Mouse (Mus musculus) hindbrain, embryonic 14.5 days (tissue): Measurements from ENCODE around the gene U2surp. TPM values are rescaled to one million over a fixed set of nuclear protein-coding genes. Genes with fewer than 3 reads are reported as not detected.

Experiments used
- polyA plus RNA-seq: library from polyadenylated mRNA; unstranded; fragments of >200 nt; fragmentation: Nextera tagmentation; extraction: Ambion mirVana; gene quantifications from 2 replicates; pipeline ENCODE4 v1.2.1, GENCODE M21; 2014

The U2surp gene
- polyA plus RNA-seq, 1 experiment from 2014 or later: 119 TPM

Other genes with a start within 250 kb of the U2surp start
- gene Chst2, start 105.3 kb downstream of the U2surp start, polyA plus RNA-seq: 16.3 and 19.9 TPM in 2 replicates
- 8.6 and 8.7 TPM in 2 replicates for gene Paqr9, start 47.7 kb upstream of the U2surp start, polyA plus RNA-seq
- gene Pcolce2, start 125.6 kb upstream of the U2surp start, polyA plus RNA-seq: 2.6 and 2.7 TPM in 2 replicates
- 11.8 and 12.3 TPM in 2 replicates for gene Trpc1, start 238.4 kb upstream of the U2surp start, polyA plus RNA-seq